Mouse (Mus musculus): ENCODE data around the gene Acap1. TPM values are rescaled to one million over a fixed set of nuclear protein-coding genes. Genes with fewer than 3 reads are reported as not detected.

Acap1 gene
- polyA plus RNA-seq, 1 experiment, result 142 TPM

- H3K4me3 ChIP-seq (ENCODE audit: extremely low read depth, insufficient read depth, insufficient read length), result no peak overlapping the region
- DNase-seq (ENCODE audit: low read depth in 1 of 2, low spot score in 2 of 2), result no peak
- H3K36me3 ChIP-seq (ENCODE audit: control insufficient read depth, insufficient read depth, low read length), result peaks cover 38% of the 10 kb centered on the region
- H3K27ac ChIP-seq (ENCODE audit: insufficient read depth, low read length), result peak overlapping the region; percentile 15; the same call in 1 of the 2 replicates
- H3K27me3 ChIP-seq (ENCODE audit: control insufficient read depth, insufficient read depth, low read length), result no peaks in the 10 kb centered on the region
- TF ChIP-seq CTCF (IDR thresholded peaks at IDR 0.05; ENCODE audit: extremely low read depth, insufficient read depth, insufficient read length, insufficient replicate concordance) (no peak), POLR2A (IDR thresholded peaks at IDR 0.05; ENCODE audit: low read depth, low read length) (no peak)
- peaks cover 11% of the 10 kb centered on the region for H3K4me1 ChIP-seq (ENCODE audit: control insufficient read depth, insufficient read depth, insufficient read length)
- 67% methylated on average over 5 of the region's 5 CpGs for WGBS
Measured at GRCm38 (mm10) chr11:69915667-69916627, 20.6 kb upstream of the Acap1 start.

GRCm38 (mm10) chr11:69914917-69915430 lies 19.6 kb upstream of the Acap1 start:
- H3K4me1 ChIP-seq (ENCODE audit: control insufficient read depth, insufficient read depth, insufficient read length), result peaks cover 11% of the 10 kb centered on the region
- H3K27me3 ChIP-seq (ENCODE audit: control insufficient read depth, insufficient read depth, low read length), result no peaks in the 10 kb centered on the region
- peaks cover 40% of the 10 kb centered on the region for H3K36me3 ChIP-seq (ENCODE audit: control insufficient read depth, insufficient read depth, low read length)
- no peak for TF ChIP-seq CTCF (IDR thresholded peaks at IDR 0.05; ENCODE audit: extremely low read depth, insufficient read depth, insufficient read length, insufficient replicate concordance)
- TF ChIP-seq POLR2A (IDR thresholded peaks at IDR 0.05; ENCODE audit: low read depth, low read length), result no peak
- 40% methylated on average over 9 of the region's 9 CpGs for WGBS
- DNase-seq (ENCODE audit: low read depth in 1 of 2, low spot score in 2 of 2), result no peak
- no peak overlapping the region for H3K27ac ChIP-seq (ENCODE audit: insufficient read depth, low read length)
- H3K4me3 ChIP-seq (ENCODE audit: extremely low read depth, insufficient read depth, insufficient read length), result peak overlapping the region; percentile 78; the same call in 1 of the 2 replicates

- H3K36me3 ChIP-seq (ENCODE audit: control insufficient read depth, insufficient read depth, low read length), result peaks cover 45% of the 10 kb centered on the region
- TF ChIP-seq POLR2A (IDR thresholded peaks at IDR 0.05; ENCODE audit: low read depth, low read length) (no peak), CTCF (IDR thresholded peaks at IDR 0.05; ENCODE audit: extremely low read depth, insufficient read depth, insufficient read length, insufficient replicate concordance) (no peak)
- no peak for DNase-seq (ENCODE audit: low read depth in 1 of 2, low spot score in 2 of 2)
- H3K4me1 ChIP-seq (ENCODE audit: control insufficient read depth, insufficient read depth, insufficient read length), result peaks cover 11% of the 10 kb centered on the region
- peak overlapping the region; percentile 78 for H3K4me3 ChIP-seq (ENCODE audit: extremely low read depth, insufficient read depth, insufficient read length)
- WGBS, result under 1% methylated on average over 17 of the region's 17 CpGs
- H3K27ac ChIP-seq (ENCODE audit: insufficient read depth, low read length), result peak overlapping the region; percentile 86
- no peaks in the 10 kb centered on the region for H3K27me3 ChIP-seq (ENCODE audit: control insufficient read depth, insufficient read depth, low read length)
Measured at GRCm38 (mm10) chr11:69914372-69914764, 19.0 kb upstream of the Acap1 start.

GRCm38 (mm10) chr11:69913554-69914371 lies 18.4 kb upstream of the Acap1 start, which contains the start of gene Gps2:
Gene Gps2 (plus strand): TSS chr11:69913888.
- WGBS, result under 1% methylated on average over 61 of the region's 61 CpGs
- H3K27me3 ChIP-seq (ENCODE audit: control insufficient read depth, insufficient read depth, low read length), result no peaks in the 10 kb centered on the region
- TF ChIP-seq CTCF (IDR thresholded peaks at IDR 0.05; ENCODE audit: extremely low read depth, insufficient read depth, insufficient read length, insufficient replicate concordance), result no peak
- peak; percentile 39 for TF ChIP-seq POLR2A (IDR thresholded peaks at IDR 0.05; ENCODE audit: low read depth, low read length)
- H3K27ac ChIP-seq (ENCODE audit: insufficient read depth, low read length), result peak within 1 kb of the TSS; percentile 86
- peak; percentile 84 to 88 for DNase-seq (ENCODE audit: low read depth in 1 of 2, low spot score in 2 of 2)
- H3K4me1 ChIP-seq (ENCODE audit: control insufficient read depth, insufficient read depth, insufficient read length), result peaks cover 8% of the 10 kb centered on the region
- H3K4me3 ChIP-seq (ENCODE audit: extremely low read depth, insufficient read depth, insufficient read length), result peak within 1 kb of the TSS; percentile 78
- H3K36me3 ChIP-seq (ENCODE audit: control insufficient read depth, insufficient read depth, low read length), result peaks cover 46% of the 10 kb centered on the region

- Histone ChIP-seq H3K27me3 (ENCODE audit: control insufficient read depth, insufficient read depth, low read length) (no peaks in the 10 kb centered on the region), H3K4me3 (ENCODE audit: extremely low read depth, insufficient read depth, insufficient read length) (peak overlapping the region; percentile 78), H3K27ac (ENCODE audit: insufficient read depth, low read length) (peak overlapping the region; percentile 69; the same call in 1 of the 2 replicates), H3K36me3 (ENCODE audit: control insufficient read depth, insufficient read depth, low read length) (peaks cover 47% of the 10 kb centered on the region), H3K4me1 (ENCODE audit: control insufficient read depth, insufficient read depth, insufficient read length) (peaks cover 8% of the 10 kb centered on the region)
- TF ChIP-seq POLR2A (IDR thresholded peaks at IDR 0.05; ENCODE audit: low read depth, low read length) (no peak), CTCF (IDR thresholded peaks at IDR 0.05; ENCODE audit: extremely low read depth, insufficient read depth, insufficient read length, insufficient replicate concordance) (no peak)
- WGBS, result 84% methylated on average over 15 of the region's 15 CpGs
- no peak for DNase-seq (ENCODE audit: low read depth in 1 of 2, low spot score in 2 of 2)
Measured at GRCm38 (mm10) chr11:69912716-69913530, 17.6 kb upstream of the Acap1 start.

- TF ChIP-seq CTCF (IDR thresholded peaks at IDR 0.05; ENCODE audit: extremely low read depth, insufficient read depth, insufficient read length, insufficient replicate concordance) (no peak), POLR2A (IDR thresholded peaks at IDR 0.05; ENCODE audit: low read depth, low read length) (no peak)
- H3K4me3 ChIP-seq (ENCODE audit: extremely low read depth, insufficient read depth, insufficient read length), result no peak overlapping the region
Measured at GRCm38 (mm10) chr11:69911701-69912100, 16.4 kb upstream of the Acap1 start.

More at GRCm38 (mm10) chr11:69911701-69912100, 16.4 kb upstream of the Acap1 start:
- Histone ChIP-seq H3K27me3 (ENCODE audit: control insufficient read depth, insufficient read depth, low read length) (no peaks in the 10 kb centered on the region), H3K27ac (ENCODE audit: insufficient read depth, low read length) (no peak overlapping the region), H3K36me3 (ENCODE audit: control insufficient read depth, insufficient read depth, low read length) (peaks cover 50% of the 10 kb centered on the region), H3K4me1 (ENCODE audit: control insufficient read depth, insufficient read depth, insufficient read length) (peaks cover 8% of the 10 kb centered on the region)
- no peak for DNase-seq (ENCODE audit: low read depth in 1 of 2, low spot score in 2 of 2)
- 89% methylated on average over 6 of the region's 6 CpGs for WGBS

Data from spleen, adult 2 months (tissue).